Mouse (Mus musculus) cortical plate, adult 2 months (tissue): ENCODE data around the gene Mpdu1. TPM values are rescaled to one million over a fixed set of nuclear protein-coding genes. Genes with fewer than 3 reads are reported as not detected.

Source experiments
- H3K27ac ChIP-seq: fragments of 200-500 bp; 2 replicates; pipeline ENCODE4 v1.5.1; 2012; ENCODE audit warnings: low read length, control low read depth, inconsistent platforms; ENCODE audit not compliant: insufficient read depth
- H3K4me1 ChIP-seq: fragments of 200-500 bp; 2 replicates; pipeline ENCODE4 v1.6.1; 2011; ENCODE audit warnings: low read length; ENCODE audit not compliant: control insufficient read depth, insufficient read depth
- H3K4me3 ChIP-seq: fragments of 200-500 bp; 2 replicates; pipeline ENCODE4 v1.5.1; 2011; ENCODE audit warnings: mild to moderate bottlenecking, low read length, control low read depth; ENCODE audit not compliant: insufficient read depth
- CTCF ChIP-seq: fragments of 200-500 bp; IDR thresholded peaks from 2 replicates; pipeline ENCODE4 v1.5.1; 2011; ENCODE audit warnings: mild to moderate bottlenecking, control low read depth, low read length; ENCODE audit not compliant: insufficient read depth; ENCODE audit errors: extremely low read depth
- POLR2A ChIP-seq: fragments of 200-500 bp; IDR thresholded peaks from 2 replicates; pipeline ENCODE4 v1.6.1; 2011; ENCODE audit warnings: mild to moderate bottlenecking, low read length, control low read depth; ENCODE audit not compliant: insufficient read depth; ENCODE audit errors: extremely low read depth
- polyA plus RNA-seq: library from polyadenylated mRNA; depleted of rRNA; stranded (reverse); fragments of >200 nt; gene quantifications from 2 replicates; pipeline ENCODE4 v1.2.3, GENCODE M21; 2012; rRNA removed

Mpdu1 gene
- 89.7 and 92.8 TPM in 2 replicates for polyA plus RNA-seq

GRCm38 (mm10) chr11:69662213-69662966, at the start of gene Mpdu1:
TSS of gene Mpdu1 (minus strand) at chr11:69662642.
- TF ChIP-seq CTCF = no peak
- 0 out of 2 replicates have a peak, but pooled peaks have one; percentile 76 for TF ChIP-seq POLR2A
- H3K4me1 ChIP-seq = no peaks in the 10 kb centered on the region

DNA sequence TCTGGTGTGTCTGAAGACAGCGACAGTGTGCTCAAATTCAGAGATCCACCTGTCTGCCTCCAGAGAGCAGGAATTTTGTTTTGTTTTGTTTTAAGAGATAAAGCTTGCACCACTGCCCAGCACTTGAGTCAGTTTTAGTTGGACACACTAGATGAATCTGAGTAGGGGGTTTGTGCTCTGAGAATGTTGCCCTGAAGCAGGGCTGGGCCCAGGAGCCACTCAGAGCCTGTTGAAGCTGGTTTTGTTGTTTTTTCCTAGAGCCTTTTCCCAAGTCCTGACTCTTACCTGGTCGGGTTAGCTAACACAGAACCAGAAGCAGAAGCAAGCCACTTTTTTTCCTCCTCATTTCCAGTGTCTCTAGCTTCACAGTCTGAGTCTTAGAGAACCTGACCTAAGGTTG, 48.6 kb upstream of the Mpdu1 start:
- Histone ChIP-seq H3K27ac (no peak overlapping the region), H3K4me3 (no peak overlapping the region), H3K4me1 (peaks cover 2% of the 10 kb centered on the region; the same call in 1 of the 2 replicates)
- no peak for TF ChIP-seq POLR2A
- TF ChIP-seq CTCF = no peak

More at GRCm38 (mm10) chr11:69662213-69662966, at the start of gene Mpdu1:
- Histone ChIP-seq H3K27ac (peak within 1 kb of the TSS; percentile 91), H3K4me3 (peak within 1 kb of the TSS; percentile 78)

GRCm38 (mm10) chr11:69710470-69710869, 48.0 kb upstream of the Mpdu1 start:
- Histone ChIP-seq H3K27ac (no peak overlapping the region), H3K4me3 (no peak overlapping the region), H3K4me1 (no peaks in the 10 kb centered on the region)
- TF ChIP-seq POLR2A = no peak
- TF ChIP-seq CTCF = no peak

DNA sequence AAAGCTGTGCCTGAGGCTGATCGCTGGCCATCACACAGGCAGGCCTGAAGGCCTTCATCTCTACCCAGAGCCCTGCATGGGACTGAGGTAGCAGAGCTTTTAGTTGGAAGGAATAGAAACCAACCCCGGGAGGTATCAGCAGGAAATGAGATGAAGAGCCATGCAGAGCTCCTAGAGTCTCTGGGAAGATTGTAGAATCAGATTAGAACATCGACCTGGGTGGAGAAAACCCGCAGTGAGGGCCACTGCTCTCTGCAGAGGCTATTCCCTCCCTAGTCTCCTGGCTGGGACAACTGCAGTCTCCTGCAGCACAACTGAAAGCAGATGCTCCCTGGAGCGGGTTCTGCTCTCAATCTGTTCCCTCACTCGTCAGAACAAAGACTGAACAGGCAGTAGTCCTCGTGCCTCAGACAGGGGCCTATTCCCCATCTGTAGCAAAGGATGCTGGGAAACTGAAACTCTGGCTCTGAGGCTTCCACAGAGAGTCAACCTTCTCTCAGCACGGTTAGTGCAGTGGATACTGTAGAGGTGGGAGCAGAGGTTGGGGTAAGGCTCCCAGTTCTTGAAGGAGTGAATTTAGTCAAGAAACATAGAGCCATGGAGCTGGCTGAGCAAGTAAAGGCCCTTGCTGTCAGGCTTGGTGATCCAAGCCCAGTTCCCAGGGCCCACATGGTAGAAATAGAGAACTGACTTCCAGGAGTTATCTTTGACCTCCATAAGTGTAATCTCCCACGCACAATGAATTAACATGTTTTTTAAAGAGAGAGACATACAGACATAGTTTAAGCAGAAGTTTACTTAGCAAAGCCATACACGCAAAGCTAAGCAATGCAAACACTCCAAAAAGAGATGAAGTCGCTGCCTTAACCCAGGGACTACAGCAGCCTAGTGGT, 47.4 kb upstream of the Mpdu1 start:
- Histone ChIP-seq H3K4me3 (no peak overlapping the region), H3K27ac (no peak overlapping the region), H3K4me1 (no peaks in the 10 kb centered on the region)
- no peak for TF ChIP-seq POLR2A
- TF ChIP-seq CTCF = no peak

- H3K4me1 ChIP-seq = no peaks in the 10 kb centered on the region
- no peak overlapping the region for H3K4me3 ChIP-seq
- TF ChIP-seq CTCF = no peak
- no peak for TF ChIP-seq POLR2A
- no peak overlapping the region for H3K27ac ChIP-seq
Measured at GRCm38 (mm10) chr11:69708614-69709265, 46.3 kb upstream of the Mpdu1 start.

DNA sequence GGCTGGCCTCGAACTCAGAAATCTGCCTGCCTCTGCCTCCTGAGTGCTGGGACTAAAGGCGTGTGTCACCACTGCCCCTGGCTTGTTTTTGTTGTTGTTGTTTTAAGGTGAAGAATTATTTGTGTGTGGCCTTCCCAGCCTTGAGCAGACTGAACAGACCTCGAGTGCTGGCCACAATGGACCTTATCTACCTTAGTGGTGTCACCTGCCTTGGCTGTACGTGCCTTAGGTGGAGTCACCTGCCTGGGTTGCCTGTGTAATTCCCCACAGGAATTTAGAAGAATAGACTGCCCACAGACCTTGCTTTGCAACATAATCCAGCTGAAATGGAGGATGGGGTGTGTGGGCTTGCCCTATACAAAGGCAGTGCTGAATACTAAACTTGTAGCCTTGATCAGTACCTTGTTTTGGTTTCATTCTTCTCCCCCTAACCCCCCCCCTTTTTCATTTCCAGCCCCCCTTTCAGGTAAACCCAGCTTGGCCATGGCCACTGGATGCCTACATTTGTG, 45.5 kb upstream of the Mpdu1 start:
- TF ChIP-seq POLR2A (no peak), CTCF (no peak)
- Histone ChIP-seq H3K4me3 (no peak overlapping the region), H3K4me1 (no peaks in the 10 kb centered on the region), H3K27ac (no peak overlapping the region)

GRCm38 (mm10) chr11:69707480-69707847, 45.0 kb upstream of the Mpdu1 start:
- H3K4me3 ChIP-seq = no peak overlapping the region
- TF ChIP-seq CTCF = no peak
- no peak for TF ChIP-seq POLR2A
- no peak overlapping the region for H3K27ac ChIP-seq
- no peaks in the 10 kb centered on the region for H3K4me1 ChIP-seq

- TF ChIP-seq POLR2A (no peak), CTCF (no peak)
- Histone ChIP-seq H3K4me1 (no peaks in the 10 kb centered on the region), H3K27ac (no peak overlapping the region), H3K4me3 (no peak overlapping the region)
Measured at GRCm38 (mm10) chr11:69706775-69707479, 44.5 kb upstream of the Mpdu1 start.
